Mouse (Mus musculus) MEL (cell line): ENCODE results near the gene Tsga13. TPM values are rescaled to one million over a fixed set of nuclear protein-coding genes. Genes with fewer than 3 reads are reported as not detected.

Source experiments
- DNase-seq: peaks from one replicate; pipeline ENCODE4 v3.0.0; 2011; ENCODE audit warnings: low read depth, low spot score
- H3K27ac ChIP-seq: 2 replicates; pipeline ENCODE4 v1.5.1; 2012; ENCODE audit warnings: low read depth, mild to moderate bottlenecking, control low read depth, low read length, moderate library complexity; ENCODE audit not compliant: control insufficient read depth
- H3K27me3 ChIP-seq, 2 experiments: fragments of 150-350 bp in 1 of 2; sonication (generic) in 1 of 2; 2 replicates each; pipeline ENCODE4 v1.6.1; 2012; ENCODE audit warnings: low read length in 2 of 2, mild to moderate bottlenecking in 2 of 2, improper control_type of control experiment in 1 of 2, moderate library complexity in 1 of 2; ENCODE audit not compliant: insufficient read depth in 2 of 2, control insufficient read depth in 1 of 2
- H3K36me3 ChIP-seq, 2 experiments: 2 replicates each; pipeline ENCODE4 v1.6.1; 2012 to 2014; ENCODE audit warnings: low read length in 2 of 2, improper control_type of control experiment in 1 of 2, inconsistent platforms in 1 of 2, mild to moderate bottlenecking in 1 of 2; ENCODE audit not compliant: insufficient read depth in 2 of 2, control insufficient read depth in 1 of 2
- H3K4me1 ChIP-seq, 2 experiments: fragments of 150-350 bp in 1 of 2; sonication (generic) in 1 of 2; 2 replicates each; pipeline ENCODE4 v1.6.1; 2012; ENCODE audit warnings: low read length in 2 of 2, improper control_type of control experiment in 1 of 2, mild to moderate bottlenecking in 1 of 2; ENCODE audit not compliant: insufficient read depth in 2 of 2, control insufficient read depth in 1 of 2
- H3K4me3 ChIP-seq, 2 experiments: fragments of 150-350 bp in 1 of 2; sonication (generic) in 1 of 2; 2 replicates each; pipeline ENCODE4 v1.5.1; 2012; ENCODE audit warnings: low read depth in 2 of 2, low read length in 2 of 2, mild to moderate bottlenecking in 2 of 2, moderate library complexity in 2 of 2, control low read depth in 1 of 2, improper control_type of control experiment in 1 of 2; ENCODE audit not compliant: control insufficient read depth in 1 of 2, insufficient read depth in 1 of 2
- H3K79me2 ChIP-seq: 2 replicates; pipeline ENCODE4 v1.6.1; 2012; ENCODE audit warnings: mild to moderate bottlenecking, low read length, moderate library complexity; ENCODE audit not compliant: control insufficient read depth, poor library complexity, insufficient read depth
- H3K9ac ChIP-seq: 2 replicates; pipeline ENCODE4 v1.6.1; 2012; ENCODE audit warnings: low read depth, mild to moderate bottlenecking, control low read depth, low read length, moderate library complexity; ENCODE audit not compliant: control insufficient read depth, poor library complexity, severe bottlenecking
- H3K9me3 ChIP-seq: fragments of 150-350 bp; sonication (generic); replicated peaks from 2 replicates; pipeline ENCODE4 v1.6.1; 2012; ENCODE audit warnings: mild to moderate bottlenecking, low read length, improper control_type of control experiment, moderate library complexity; ENCODE audit not compliant: insufficient read depth
- CTCF ChIP-seq, 3 experiments: IDR thresholded peaks in 2 of 3; conservative IDR thresholded peaks in 1 of 3; 2 replicates each; pipeline ENCODE4 v1.5.1; 2011 to 2012; ENCODE audit warnings: low read length in 3 of 3, low read depth in 2 of 3, mild to moderate bottlenecking in 2 of 3, improper control_type of control experiment in 1 of 3, inconsistent platforms in 1 of 3, mixed read lengths in 1 of 3, moderate library complexity in 1 of 3; ENCODE audit not compliant: control insufficient read depth in 1 of 3, insufficient read depth in 1 of 3, poor library complexity in 1 of 3, severe bottlenecking in 1 of 3
- GABPA ChIP-seq: IDR thresholded peaks from 2 replicates; pipeline ENCODE4 v1.6.1; 2012; ENCODE audit warnings: low read depth, mild to moderate bottlenecking, inconsistent platforms, low read length, improper control_type of control experiment, moderate library complexity
- JUND ChIP-seq: IDR thresholded peaks from 2 replicates; pipeline ENCODE4 v1.6.1; 2011; ENCODE audit warnings: low read depth, mild to moderate bottlenecking, improper control_type of control experiment, low read length
- KAT2A ChIP-seq: conservative IDR thresholded peaks from 2 replicates; pipeline ENCODE4 v1.6.1; 2012; ENCODE audit warnings: low read depth, low read length, improper control_type of control experiment, inconsistent platforms
- MAFK ChIP-seq: IDR thresholded peaks from 2 replicates; pipeline ENCODE4 v1.6.1; 2011; ENCODE audit warnings: low read depth, mild to moderate bottlenecking, low read length, improper control_type of control experiment, borderline replicate concordance
- MYB ChIP-seq: IDR thresholded peaks from 2 replicates; pipeline ENCODE4 v1.6.1; 2011; ENCODE audit warnings: mild to moderate bottlenecking, low read depth, low read length, improper control_type of control experiment
- POLR2A ChIP-seq, 2 experiments: IDR thresholded peaks; 2 replicates each; pipeline ENCODE4 v1.6.1; 2011 to 2012; ENCODE audit warnings: low read length in 2 of 2, mild to moderate bottlenecking in 2 of 2, control low read depth in 1 of 2, improper control_type of control experiment in 1 of 2, low read depth in 1 of 2, moderate library complexity in 1 of 2; ENCODE audit not compliant: control insufficient read depth in 1 of 2, insufficient read depth in 1 of 2, poor library complexity in 1 of 2
- RAD21 ChIP-seq: IDR thresholded peaks from 2 replicates; pipeline ENCODE4 v1.6.1; 2011; ENCODE audit warnings: mild to moderate bottlenecking, low read depth, low read length, improper control_type of control experiment
- SMC3 ChIP-seq: IDR thresholded peaks from 2 replicates; pipeline ENCODE4 v1.6.1; 2011; ENCODE audit warnings: low read depth, low read length, improper control_type of control experiment
- TBP ChIP-seq: IDR thresholded peaks from 2 replicates; pipeline ENCODE4 v1.8.0; 2011; ENCODE audit warnings: low read depth, low read length, improper control_type of control experiment
- UBTF ChIP-seq: IDR thresholded peaks from 2 replicates; pipeline ENCODE4 v1.6.1; 2012; ENCODE audit warnings: low read depth, mild to moderate bottlenecking, inconsistent platforms, low read length, improper control_type of control experiment, moderate library complexity, borderline replicate concordance; ENCODE audit not compliant: insufficient read depth
- ZC3H11A ChIP-seq: IDR thresholded peaks from 2 replicates; pipeline ENCODE4 v1.6.1; 2012; ENCODE audit warnings: low read depth, mild to moderate bottlenecking, inconsistent platforms, low read length, improper control_type of control experiment
- polyA plus RNA-seq, 2 experiments: library from polyadenylated mRNA; stranded (reverse) in 1 of 2; unstranded in 1 of 2; fragments of >175 nt in 1 of 2; fragments of >200 nt in 1 of 2; gene quantifications; 2 replicates each; pipeline versions ENCODE4 v1.2.1 to v1.2.4; 2012; ENCODE audit warnings: low replicate concordance in 2 of 2, low read depth in 1 of 2; ENCODE audit not compliant: insufficient read length in 2 of 2, insufficient read depth in 1 of 2, missing spikeins in 1 of 2
- total RNA-seq: library from RNA; depleted of rRNA; stranded (reverse); fragments of 300-350 nt; gene quantifications from 2 replicates; pipeline ENCODE4 v1.2.3, GENCODE M21; 2012

Gene Tsga13
- total and polyA plus RNA-seq, 3 experiments: not detected

DNA sequence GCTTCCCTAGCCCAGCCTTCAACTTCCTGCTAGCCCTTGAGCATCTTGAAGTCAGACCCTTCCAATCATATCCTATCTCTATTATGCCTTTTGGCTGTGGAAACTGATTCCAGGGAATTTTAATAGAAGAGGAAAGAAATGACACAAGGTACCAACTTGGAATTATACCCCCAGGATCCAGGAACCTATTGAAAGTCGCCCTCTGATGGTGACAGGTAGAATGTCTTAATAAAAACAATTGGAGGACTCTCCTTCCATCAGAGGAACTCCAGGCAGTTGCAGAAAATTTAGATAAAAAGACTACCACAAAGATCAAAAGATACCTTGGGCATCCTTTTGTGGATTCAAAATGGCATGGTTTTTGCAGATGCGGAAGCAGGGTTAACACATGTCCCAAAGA, 7.4 kb upstream of the Tsga13 start:
- no peaks in the 10 kb centered on the region for H3K36me3 ChIP-seq
- H3K4me1 ChIP-seq: no peaks in the 10 kb centered on the region
- H3K27ac ChIP-seq: no peak overlapping the region
- H3K27me3 ChIP-seq: peaks cover 0 to 1% of the 10 kb centered on the region in 2 experiments; a peak in 2 of 4 replicates
- peak in 2 of 3 experiments; percentile 16 to 58; a peak in 3 of 6 replicates for TF ChIP-seq CTCF (IDR thresholded peaks at IDR 0.05 in 2 of 3, conservative IDR thresholded peaks at IDR 0.05 in 1 of 3; ENCODE audit: control insufficient read depth in 1 of 3, insufficient read depth in 1 of 3, low read depth in 2 of 3, low read length in 3 of 3, poor library complexity in 1 of 3, severe bottlenecking in 1 of 3)
- TF ChIP-seq RAD21: peak; percentile 67
- peak; percentile 67 for TF ChIP-seq ZC3H11A
- no peak for TF ChIP-seq MYB
- no peak for TF ChIP-seq JUND
- peak; percentile 78 for TF ChIP-seq SMC3
- no peaks in the 10 kb centered on the region for H3K79me2 ChIP-seq
- DNase-seq: peak; percentile 18
- H3K4me3 ChIP-seq: no peak overlapping the region
- no peaks in the 10 kb centered on the region for H3K9me3 ChIP-seq
- H3K9ac ChIP-seq: no peak overlapping the region

DNA sequence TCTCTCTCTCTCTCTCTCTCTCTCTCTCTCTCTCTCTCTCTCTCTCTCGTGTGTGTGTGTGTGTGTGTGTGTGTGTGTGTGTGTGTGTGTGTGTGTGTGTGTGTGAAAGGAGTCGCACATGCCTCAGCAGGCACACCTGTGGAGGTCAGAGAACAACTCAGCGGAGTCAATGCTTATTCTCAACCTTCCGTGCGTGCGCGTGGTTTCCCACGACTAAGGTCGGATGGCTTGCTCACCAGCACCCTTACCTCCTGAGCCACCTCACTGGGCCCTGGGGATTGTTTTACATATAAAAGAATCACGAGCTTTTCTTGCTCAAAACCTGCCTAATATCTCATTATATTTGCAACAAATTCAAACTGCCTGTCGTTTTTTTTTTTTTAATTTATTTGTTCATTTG, 6.5 kb upstream of the Tsga13 start:
- Histone ChIP-seq H3K4me1 (no peaks in the 10 kb centered on the region), H3K27me3 (peaks cover 0 to 1% of the 10 kb centered on the region in 2 experiments; a peak in 2 of 4 replicates), H3K9me3 (no peaks in the 10 kb centered on the region), H3K27ac (no peak overlapping the region), H3K36me3 (no peaks in the 10 kb centered on the region), H3K9ac (no peak overlapping the region), H3K4me3 (no peak overlapping the region), H3K79me2 (no peaks in the 10 kb centered on the region)
- TF ChIP-seq KAT2A (no peak), GABPA (no peak), POLR2A (IDR thresholded peaks at IDR 0.05; ENCODE audit: control insufficient read depth in 1 of 2, insufficient read depth in 1 of 2, low read depth in 1 of 2, low read length in 2 of 2, poor library complexity in 1 of 2) (no peak)
- DNase-seq: no peak

DNA sequence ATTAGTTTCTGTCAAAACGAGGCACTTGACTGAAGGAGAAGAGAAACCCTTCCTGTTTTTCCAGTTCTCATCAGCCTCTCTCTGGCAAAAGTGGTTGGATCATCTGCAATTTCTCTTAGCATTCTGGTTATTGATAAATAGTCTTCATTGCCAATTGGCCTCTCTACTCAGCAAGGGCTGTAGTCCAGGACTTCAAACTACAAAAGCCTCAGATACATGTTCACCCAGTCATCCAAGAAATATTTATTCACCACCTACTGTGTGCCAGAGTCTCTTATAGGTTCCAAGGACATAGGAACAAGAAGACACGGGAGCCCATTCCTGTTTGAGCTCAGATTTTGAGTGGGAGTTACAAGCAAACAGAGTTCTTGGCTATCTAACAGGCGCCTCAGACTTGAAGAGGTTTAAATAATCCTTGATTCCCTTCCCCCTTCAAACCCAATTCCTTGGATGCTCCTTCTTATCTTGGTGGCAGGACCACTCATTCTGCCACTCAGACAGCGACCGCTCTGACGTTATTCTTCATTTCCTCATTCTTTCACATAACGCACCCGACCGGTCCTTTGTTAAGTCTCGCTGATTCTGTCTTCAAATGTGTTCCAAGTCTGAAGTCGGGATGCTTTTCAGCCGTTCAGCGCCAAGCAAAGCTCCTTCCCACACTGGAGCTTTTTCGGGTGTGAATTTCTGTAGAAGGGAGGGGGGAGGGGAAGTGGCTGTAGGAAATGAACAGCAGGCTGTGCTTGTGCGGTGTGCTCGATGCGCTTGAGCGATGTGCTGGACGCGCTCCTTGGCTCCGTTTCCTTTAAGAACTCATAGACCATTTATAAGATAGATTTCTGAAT, 5.7 kb upstream of the Tsga13 start:
- TF ChIP-seq UBTF (no peak), MAFK (no peak), TBP (no peak), JUND (no peak)
- Histone ChIP-seq H3K4me1 (no peaks in the 10 kb centered on the region), H3K79me2 (no peaks in the 10 kb centered on the region), H3K27me3 (peaks cover 1 to 4% of the 10 kb centered on the region in 2 experiments; a peak in 2 of 4 replicates), H3K36me3 (no peaks in the 10 kb centered on the region), H3K9ac (no peak overlapping the region), H3K9me3 (no peaks in the 10 kb centered on the region), H3K27ac (no peak overlapping the region), H3K4me3 (no peak overlapping the region)
- DNase-seq: no peak
